In the genomic region with DNA sequence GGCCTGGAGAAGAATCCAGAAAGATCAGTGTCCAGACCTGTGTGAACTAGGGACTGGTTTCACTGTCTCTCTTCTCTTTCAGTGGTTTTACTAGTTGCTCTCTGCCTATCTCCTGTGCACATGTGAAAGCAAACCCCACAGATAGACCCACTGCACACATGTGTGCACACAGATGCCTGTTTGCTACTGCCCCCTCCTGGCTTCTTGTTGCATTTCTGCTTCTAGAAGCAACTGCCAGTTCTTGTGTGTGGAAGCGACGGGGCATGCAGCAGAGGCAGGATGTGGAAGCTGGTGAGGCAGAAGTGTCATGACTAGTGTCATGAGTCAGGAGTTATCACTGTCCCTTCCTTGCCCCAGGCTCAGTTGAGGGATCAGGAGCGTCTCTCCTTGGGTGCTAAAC, we compare ENCODE assay signal across 8 mouse cellular contexts. TPM values are rescaled to one million over a fixed set of nuclear protein-coding genes. Genes with fewer than 3 reads are reported as not detected.
DNase-seq lines count a peak whose midpoint lies in the region; ATAC-seq and TF ChIP-seq lines count a peak whose summit lies in the region.

No protein-coding gene starts in this region.

- ATAC-seq in forebrain, embryonic 14.5 days = no peak
- ATAC-seq in limb, embryonic 14.5 days (ENCODE audit: low FRiP score, low read depth) = no peak

- H3K9me3 ChIP-seq in forebrain, embryonic 14.5 days (replicated peaks; ENCODE audit: control insufficient read depth, low read length) = no peaks in the 10 kb centered on the region
- H3K9me3 ChIP-seq in forebrain, embryonic 10.5 days = no peaks in the 10 kb centered on the region
- H3K9me3 ChIP-seq in limb, embryonic 14.5 days (ENCODE audit: control insufficient read depth, low read length) = no peaks in the 10 kb centered on the region

- H3K9ac ChIP-seq in forebrain, embryonic 14.5 days (ENCODE audit: low read length) = no peak overlapping the region
- H3K9ac ChIP-seq in limb, embryonic 14.5 days (ENCODE audit: low read depth, low read length, severe bottlenecking) = no peak overlapping the region

- H3K27ac ChIP-seq in forebrain, embryonic 14.5 days (ENCODE audit: low read depth, low read length) = no peak overlapping the region
- no peak overlapping the region for H3K27ac ChIP-seq in forebrain, embryonic 10.5 days
- H3K27ac ChIP-seq in limb, embryonic 14.5 days (replicated peaks; ENCODE audit: low read depth, low read length) = no peak overlapping the region

- TF ChIP-seq CTCF in lung, adult 2 months (IDR thresholded peaks at IDR 0.05; ENCODE audit: insufficient read depth, low read length) = peak; percentile 57

- 68% methylated on average over 3 of the region's 3 CpGs for WGBS in forebrain, embryonic 14.5 days
- 74% methylated on average over 3 of the region's 3 CpGs for WGBS in forebrain, embryonic 10.5 days
- 41% methylated on average over 3 of the region's 3 CpGs for WGBS in lung, adult 2 months
- 54% methylated on average over 3 of the region's 3 CpGs for WGBS in limb, embryonic 14.5 days

- H3K36me3 ChIP-seq in forebrain, embryonic 14.5 days (ENCODE audit: control insufficient read depth, insufficient read depth, low read length) = peaks cover 90% of the 10 kb centered on the region
- peaks cover 81% of the 10 kb centered on the region for H3K36me3 ChIP-seq in forebrain, embryonic 10.5 days (replicated peaks)
- peaks cover 73% of the 10 kb centered on the region for H3K36me3 ChIP-seq in limb, embryonic 14.5 days (ENCODE audit: control insufficient read depth, insufficient read depth, low read length)

- H3K4me1 ChIP-seq in forebrain, embryonic 14.5 days (ENCODE audit: control insufficient read depth, insufficient read depth, low read length) = no peaks in the 10 kb centered on the region
- H3K4me1 ChIP-seq in forebrain, embryonic 10.5 days = peaks cover 6% of the 10 kb centered on the region; the same call in 1 of the 2 replicates
- H3K4me1 ChIP-seq in lung, adult 2 months (ENCODE audit: control insufficient read depth, insufficient read depth, low read length) = no peaks in the 10 kb centered on the region
- no peaks in the 10 kb centered on the region for H3K4me1 ChIP-seq in limb, embryonic 14.5 days (ENCODE audit: control insufficient read depth, insufficient read depth, low read length)

- no peak overlapping the region for H3K4me2 ChIP-seq in forebrain, embryonic 14.5 days (ENCODE audit: low read length)
- no peak overlapping the region for H3K4me2 ChIP-seq in limb, embryonic 14.5 days (replicated peaks; ENCODE audit: low read depth, low read length, severe bottlenecking)

- H3K4me3 ChIP-seq in forebrain, embryonic 14.5 days (ENCODE audit: low read depth, low read length) = no peak overlapping the region
- H3K4me3 ChIP-seq in forebrain, embryonic 10.5 days = no peak overlapping the region
- H3K4me3 ChIP-seq in lung, adult 2 months (replicated peaks; ENCODE audit: extremely low read depth, low read depth, low read length) = no peak overlapping the region
- no peak overlapping the region for H3K4me3 ChIP-seq in limb, embryonic 14.5 days (replicated peaks; ENCODE audit: low read length)

- no peak for TF ChIP-seq POLR2A in lung, adult 2 months (IDR thresholded peaks at IDR 0.05; ENCODE audit: borderline replicate concordance, extremely low read depth, low read depth, low read length)
- TF ChIP-seq POLR2A in limb, embryonic 14.5 days (IDR thresholded peaks at IDR 0.05; ENCODE audit: borderline replicate concordance, extremely low read depth, insufficient read depth, insufficient read length) = no peak

- peak; percentile 50 for DNase-seq in forebrain, embryonic 14.5 days (ENCODE audit: low spot score)
- DNase-seq in forebrain, embryonic 10.5 days (ENCODE audit: extremely low spot score, low spot score) = no peak
- no peak for DNase-seq in lung, adult 2 months
- DNase-seq in lung, postnatal 25 days (ENCODE audit: low spot score) = no peak
- DNase-seq in brain, adult 2 months (ENCODE audit: low read depth, low spot score) = peak; percentile 55
- peak; percentile 42 for DNase-seq in limb, embryonic 14.5 days (ENCODE audit: low spot score)
- peak; percentile 54 to 85 for DNase-seq in spleen, postnatal 10 days (ENCODE audit: low spot score in 2 of 2)
- no peak for DNase-seq in urinary bladder, postnatal 4 days (ENCODE audit: low spot score in 2 of 2)

- no peaks in the 10 kb centered on the region for H3K27me3 ChIP-seq in forebrain, embryonic 14.5 days (replicated peaks; ENCODE audit: control insufficient read depth, insufficient read depth, low read length)
- H3K27me3 ChIP-seq in forebrain, embryonic 10.5 days (ENCODE audit: poor library complexity, severe bottlenecking) = no peaks in the 10 kb centered on the region
- H3K27me3 ChIP-seq in limb, embryonic 14.5 days (ENCODE audit: control insufficient read depth, insufficient read depth, low read length) = no peaks in the 10 kb centered on the region

RNA-seq across cellular contexts. Expression of a gene that starts 9.6 kb away (rescaled TPM):
- not detected in 2 replicates for polyA plus RNA-seq in forebrain, embryonic 14.5 days (2014; fragmentation: Nextera tagmentation; extraction: Ambion mirVana)
- polyA plus RNA-seq in forebrain, embryonic 10.5 days (2016; fragmentation: Nextera tagmentation; extraction: Ambion mirVana) = not detected in 2 replicates
- 0.45 and 0.49 TPM in 2 replicates for polyA plus RNA-seq in lung, adult 2 months (2012; rRNA removed)
- not detected in 2 replicates for polyA plus RNA-seq in limb, embryonic 14.5 days (2012; rRNA removed)
- not detected in 2 replicates for polyA plus RNA-seq in limb, embryonic 14.5 days (2014; fragmentation: Nextera tagmentation; extraction: Ambion mirVana)

RNA-seq across cellular contexts. Expression of a gene that starts 15.9 kb away (rescaled TPM):
- not detected in 2 replicates for polyA plus RNA-seq in forebrain, embryonic 14.5 days (2014; fragmentation: Nextera tagmentation; extraction: Ambion mirVana)
- not detected in 2 replicates for polyA plus RNA-seq in forebrain, embryonic 10.5 days (2016; fragmentation: Nextera tagmentation; extraction: Ambion mirVana)
- 0.22 and 0.50 TPM in 2 replicates for polyA plus RNA-seq in lung, adult 2 months (2012; rRNA removed)
- polyA plus RNA-seq in limb, embryonic 14.5 days (2012; rRNA removed) = not detected in 2 replicates
- not detected in 2 replicates for polyA plus RNA-seq in limb, embryonic 14.5 days (2014; fragmentation: Nextera tagmentation; extraction: Ambion mirVana)

RNA-seq across cellular contexts. Expression of a gene that starts 27.5 kb away (rescaled TPM):
- not detected in 2 replicates for polyA plus RNA-seq in forebrain, embryonic 14.5 days (2014; fragmentation: Nextera tagmentation; extraction: Ambion mirVana)
- not detected in 2 replicates for polyA plus RNA-seq in forebrain, embryonic 10.5 days (2016; fragmentation: Nextera tagmentation; extraction: Ambion mirVana)
- polyA plus RNA-seq in lung, adult 2 months (2012; rRNA removed) = 3.9 and 4.7 TPM in 2 replicates
- 0.28 TPM in 1 of 2 replicates, not detected in the other for polyA plus RNA-seq in limb, embryonic 14.5 days (2012; rRNA removed)
- 0.43 and 1.6 TPM in 2 replicates for polyA plus RNA-seq in limb, embryonic 14.5 days (2014; fragmentation: Nextera tagmentation; extraction: Ambion mirVana)

RNA-seq across cellular contexts. Expression of a gene that starts 31.3 kb away (rescaled TPM):
- 5.7 and 8.5 TPM in 2 replicates for polyA plus RNA-seq in forebrain, embryonic 14.5 days (2014; fragmentation: Nextera tagmentation; extraction: Ambion mirVana)
- polyA plus RNA-seq in forebrain, embryonic 10.5 days (2016; fragmentation: Nextera tagmentation; extraction: Ambion mirVana) = 10.2 and 13.1 TPM in 2 replicates
- 22.2 and 22.7 TPM in 2 replicates for polyA plus RNA-seq in lung, adult 2 months (2012; rRNA removed)
- 6.2 and 7.1 TPM in 2 replicates for polyA plus RNA-seq in limb, embryonic 14.5 days (2012; rRNA removed)
- polyA plus RNA-seq in limb, embryonic 14.5 days (2014; fragmentation: Nextera tagmentation; extraction: Ambion mirVana) = 5.4 and 7.0 TPM in 2 replicates

Comparison
In these comparisons a context has a peak if more than half of its experiments do, and no peak if none do; other contexts are left out.
1. DNase-seq: peak in forebrain, embryonic 14.5 days (single experiment), brain, adult 2 months (single experiment), limb, embryonic 14.5 days (single experiment) and spleen, postnatal 10 days (2 of 2); none in forebrain, embryonic 10.5 days (single experiment), lung, adult 2 months (single experiment), lung, postnatal 25 days (single experiment) and urinary bladder, postnatal 4 days (0 of 2).